Comparison of ENCODE assay signal across 13 mouse cellular contexts in the genomic region with DNA sequence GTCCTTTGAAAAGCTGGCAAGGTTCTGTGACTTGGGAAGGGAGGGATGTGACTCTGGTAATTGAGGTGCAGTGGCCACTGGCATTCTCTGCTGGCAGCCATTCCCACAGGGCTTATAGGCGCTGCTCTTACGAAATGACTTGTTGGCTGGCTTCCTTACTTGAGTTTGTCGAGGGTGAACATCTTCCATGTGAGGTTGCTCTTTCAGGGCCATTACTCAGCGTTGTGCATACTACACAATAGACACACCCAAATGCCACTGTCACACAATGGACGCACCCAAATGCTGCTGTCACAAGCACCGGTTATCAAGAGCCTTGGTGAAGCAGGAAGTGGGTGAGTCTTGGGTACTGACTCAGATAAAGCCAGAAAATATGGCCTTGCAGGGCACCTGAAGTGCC. TPM values are rescaled to one million over a fixed set of nuclear protein-coding genes. Genes with fewer than 3 reads are reported as not detected.
DNase-seq lines count a peak whose midpoint lies in the region; ATAC-seq and TF ChIP-seq lines count a peak whose summit lies in the region.
"Had no signal": no experiment of that assay in that cellular context is flagged by ENCODE, and none has a peak within 500 bp of the region (broad histone marks: within the 10 kb centered on the region; RNA-seq: fewer than 3 reads in every experiment).

No protein-coding gene starts in this region.

- TF ChIP-seq EP300 in heart, postnatal 0 days (IDR thresholded peaks at IDR 0.05; ENCODE audit: low read depth): no peak

- WGBS in heart, postnatal 0 days: 63% methylated on average over 6 of the region's 6 CpGs

- no peak for ATAC-seq in heart, postnatal 0 days (ENCODE audit: insufficient read depth, low read depth)
- ATAC-seq in granulocyte monocyte progenitor cell, adult 5-6 weeks (replicated peaks; ENCODE audit: poor library complexity, severe bottlenecking): peak; percentile 53
- peak; percentile 91 for ATAC-seq in megakaryocyte progenitor cell, adult 5-6 weeks (replicated peaks; ENCODE audit: poor library complexity)

- DNase-seq in heart, postnatal 0 days (ENCODE audit: low spot score): no peak
- no peak for DNase-seq in heart, postnatal 4 days
- peak; percentile 33 for DNase-seq in CD4-positive, CD25-positive, alpha-beta regulatory T cell, adult 2 months (ENCODE audit: low read depth, low spot score)
- DNase-seq in thymus, adult 18-20 months: no peak
- DNase-seq in urinary bladder, adult 18-20 months (ENCODE audit: low spot score in 2 of 2): no peak
- DNase-seq in heart, adult 9 months (ENCODE audit: low spot score in 2 of 2): no peak
- DNase-seq: cerebellum, adult 9-10 months; gastrocnemius, postnatal 10 days; kidney, adult 11 months; layer of hippocampus, adult 9-11 months; lung, embryonic 14.5 days had no signal

- no peaks in the 10 kb centered on the region for H3K27me3 ChIP-seq in heart, postnatal 0 days (ENCODE audit: control insufficient read depth, insufficient read depth, low read length)

- H3K36me3 ChIP-seq in heart, postnatal 0 days (replicated peaks; ENCODE audit: control insufficient read depth, insufficient read depth, low read length): no peaks in the 10 kb centered on the region

- TF ChIP-seq CTCF in heart, postnatal 0 days (IDR thresholded peaks at IDR 0.05; ENCODE audit: low read depth): no peak

- H3K27ac ChIP-seq in heart, postnatal 0 days (ENCODE audit: low read depth): 0 out of 2 replicates have a peak overlapping the region, but pooled peaks have one; percentile 48

- no peak overlapping the region for H3K4me3 ChIP-seq in heart, postnatal 0 days (ENCODE audit: low read depth, low read length)

- H3K9me3 ChIP-seq in heart, postnatal 0 days (replicated peaks; ENCODE audit: control insufficient read depth, low read length): no peaks in the 10 kb centered on the region

- H3K4me1 ChIP-seq in heart, postnatal 0 days (ENCODE audit: control insufficient read depth, insufficient read depth): 0 out of 2 replicates have a peak, but pooled peaks cover 5% of the 10 kb centered on the region

- H3K4me2 ChIP-seq in heart, postnatal 0 days (ENCODE audit: low read depth, low read length): no peak overlapping the region
- H3K4me2 ChIP-seq: lung, embryonic 14.5 days had no signal

- no peak overlapping the region for H3K9ac ChIP-seq in heart, postnatal 0 days (replicated peaks; ENCODE audit: low read depth, low read length)
- H3K9ac ChIP-seq: lung, embryonic 14.5 days had no signal

RNA-seq across cellular contexts. Expression of a gene that starts 22.8 kb away (rescaled TPM):
- 16.6 and 18.2 TPM in 2 replicates for total RNA-seq in heart, postnatal 0 days (2014; rRNA removed; ENCODE audit: low replicate concordance)
- polyA plus RNA-seq in heart, postnatal 0 days (2015; fragmentation: Nextera tagmentation; extraction: Ambion mirVana): 7.8 and 8.1 TPM in 2 replicates
- total RNA-seq in heart, postnatal 4 days (2021): 10 to 100 TPM; 25.7 to 28.7 TPM
- total RNA-seq in granulocyte monocyte progenitor cell, adult 5-6 weeks (2014; fragmentation: Nextera tagmentation): 4.9 and 6.7 TPM in 2 replicates
- total RNA-seq in granulocyte monocyte progenitor cell, adult 5-6 weeks (2017): 3.2 and 3.7 TPM in 2 replicates
- 6.5 and 9.8 TPM in 2 replicates for total RNA-seq in megakaryocyte progenitor cell, adult 5-6 weeks (2015)
- 4.9 and 5.1 TPM in 2 replicates for total RNA-seq in megakaryocyte progenitor cell, adult 5-6 weeks (2017)
